Mouse (Mus musculus): ENCODE results near the gene Prune2. TPM values are rescaled to one million over a fixed set of nuclear protein-coding genes. Genes with fewer than 3 reads are reported as not detected.

Gene Prune2
- total RNA-seq, 2 experiments from 2014 or later, result 38.1 to 41.8 TPM

DNA sequence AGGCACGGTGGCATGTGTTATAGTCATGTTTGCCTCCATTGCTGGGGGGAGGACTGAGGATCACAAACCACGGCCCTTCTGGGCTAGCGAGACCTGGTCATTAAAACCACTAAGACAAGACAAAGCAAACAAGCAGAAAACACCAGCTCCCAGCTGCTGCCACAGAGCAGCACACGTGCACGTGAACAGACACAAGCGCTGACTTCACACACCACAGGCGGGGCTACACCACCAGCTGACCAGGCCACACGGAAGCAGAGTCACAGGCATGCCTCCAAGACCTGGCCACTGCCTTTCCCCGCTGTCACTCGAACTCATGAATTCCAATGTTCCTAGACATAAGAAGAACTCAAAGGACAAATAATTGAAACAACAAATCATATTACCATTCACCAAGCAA is 125.5 kb downstream of the Prune2 start:
- no peak for DNase-seq (ENCODE audit: extremely low spot score in 1 of 2, low spot score in 2 of 2)
- intact Hi-C loops (cut with DNase I), result no loop called here

GRCm38 (mm10) chr19:17094067-17094466 is 138.1 kb downstream of the Prune2 start:
- DNase-seq (ENCODE audit: extremely low spot score in 1 of 2, low spot score in 2 of 2), result no peak
- intact Hi-C loops (cut with DNase I), result no loop called here

- no peak for DNase-seq (ENCODE audit: extremely low spot score in 1 of 2, low spot score in 2 of 2)
- intact Hi-C loops (cut with DNase I), result no loop called here
These were observed 140.4 kb downstream of the Prune2 start for GRCm38 (mm10) chr19:17096338-17096737.

DNA sequence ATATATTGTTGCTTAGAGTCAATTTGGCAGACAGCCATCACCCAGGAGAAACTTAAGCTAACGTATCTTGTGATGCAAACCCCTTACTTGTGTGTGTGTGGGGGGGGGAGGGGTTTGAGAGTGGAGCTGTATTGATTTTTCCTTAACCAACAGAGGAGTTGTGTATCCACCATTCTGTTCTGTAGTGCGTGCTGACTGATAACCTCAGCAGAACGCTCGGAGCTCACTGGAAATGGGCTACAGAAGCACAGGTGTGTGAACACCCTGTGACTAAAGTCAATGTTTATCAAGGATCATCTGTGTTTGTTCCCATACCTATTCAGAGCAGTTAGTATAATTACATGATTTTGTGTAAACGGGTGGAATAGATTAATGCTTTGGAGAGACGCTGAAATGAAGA is 141.3 kb downstream of the Prune2 start:
- DNase-seq (ENCODE audit: extremely low spot score in 1 of 2, low spot score in 2 of 2), result no peak
- intact Hi-C loops (cut with DNase I), result no loop called here

GRCm38 (mm10) chr19:17108782-17109181 is 152.9 kb downstream of the Prune2 start:
- intact Hi-C loops (cut with DNase I), result no loop called here
- no peak for DNase-seq (ENCODE audit: extremely low spot score in 1 of 2, low spot score in 2 of 2)

DNA sequence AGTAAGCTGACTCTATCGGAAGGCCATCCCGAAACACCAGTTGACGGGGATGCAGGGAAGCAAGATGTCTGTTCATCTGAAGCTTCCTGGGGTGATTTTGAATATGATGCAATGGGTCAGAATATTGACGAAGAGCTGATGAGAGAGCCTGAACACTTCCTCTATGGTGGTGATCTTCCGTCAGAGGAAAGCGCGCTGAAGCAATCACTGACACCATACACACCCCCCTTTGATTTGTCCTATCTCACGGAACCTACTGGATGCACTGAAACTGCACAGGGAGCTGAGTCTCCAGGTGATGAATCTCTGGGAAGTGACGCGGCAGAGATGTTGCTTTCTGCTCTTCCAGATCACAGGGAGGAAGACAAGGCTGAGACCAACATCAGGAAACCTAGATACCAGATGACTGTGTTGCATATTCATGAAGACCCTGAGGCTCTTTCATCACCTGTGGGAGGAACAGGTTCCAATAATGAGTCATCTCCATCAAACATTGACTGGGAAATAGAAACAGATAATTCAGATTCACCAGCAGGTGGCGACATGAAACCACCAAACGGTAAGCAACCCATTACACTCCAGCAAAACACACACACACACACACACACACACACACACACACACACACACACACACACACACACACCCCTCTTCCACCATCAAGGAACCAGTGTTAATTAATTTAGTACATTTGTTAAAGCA is 168.3 kb downstream of the Prune2 start:
- peak; percentile 44 to 62 for DNase-seq (ENCODE audit: extremely low spot score in 1 of 2, low spot score in 2 of 2)
- intact Hi-C loops (cut with DNase I), result loop anchor here (2.0 to 10.0 kb wide), 3 partner anchors 265 to 1711 kb away; no protein-coding TSS in a partner anchor

DNA sequence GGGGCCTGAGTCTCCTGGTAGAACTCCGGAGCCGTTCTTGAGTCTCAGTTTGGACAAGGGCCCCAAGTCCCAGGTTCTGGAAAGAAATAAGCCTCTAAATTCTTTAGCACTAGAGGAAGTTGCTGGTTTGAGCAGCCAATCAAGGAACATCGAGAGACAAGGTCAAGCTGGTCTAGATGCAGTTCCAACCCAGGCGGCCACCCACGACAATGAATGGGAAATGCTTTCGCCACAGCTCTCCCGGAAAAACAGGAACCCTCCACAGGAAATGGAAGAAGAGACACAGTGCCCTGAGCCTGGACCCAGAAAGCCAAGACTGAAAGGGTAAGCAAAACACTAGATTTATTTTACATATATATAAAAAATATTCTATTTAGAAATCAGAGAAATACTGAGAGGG is 169.5 kb downstream of the Prune2 start:
- intact Hi-C loops (cut with DNase I), result loop anchor here (2.0 to 10.0 kb wide), 3 partner anchors 237 to 1709 kb away; no protein-coding TSS in a partner anchor
- no peak for DNase-seq (ENCODE audit: extremely low spot score in 1 of 2, low spot score in 2 of 2)

DNA sequence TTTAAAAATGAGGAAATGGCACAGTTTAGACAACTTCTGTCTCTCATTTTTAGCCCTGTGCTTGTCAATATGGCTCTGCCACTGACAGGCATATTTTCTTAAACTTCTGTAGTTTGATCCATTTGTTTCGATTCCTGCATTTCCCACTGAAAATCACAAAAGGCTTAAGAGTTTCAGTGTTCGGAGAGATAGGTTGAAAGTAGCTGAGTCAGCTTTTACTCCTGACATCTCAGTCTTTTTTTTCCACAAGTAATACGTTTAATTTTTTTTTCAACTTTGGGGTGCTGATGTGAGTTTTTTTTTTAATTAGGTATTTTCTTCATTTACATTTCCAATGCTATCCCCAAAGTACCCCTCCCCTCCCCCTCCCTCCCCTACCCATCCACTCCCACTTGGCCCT is 174.6 kb downstream of the Prune2 start:
- intact Hi-C loops (cut with DNase I), result no loop called here
- no peak for DNase-seq (ENCODE audit: extremely low spot score in 1 of 2, low spot score in 2 of 2)

DNA sequence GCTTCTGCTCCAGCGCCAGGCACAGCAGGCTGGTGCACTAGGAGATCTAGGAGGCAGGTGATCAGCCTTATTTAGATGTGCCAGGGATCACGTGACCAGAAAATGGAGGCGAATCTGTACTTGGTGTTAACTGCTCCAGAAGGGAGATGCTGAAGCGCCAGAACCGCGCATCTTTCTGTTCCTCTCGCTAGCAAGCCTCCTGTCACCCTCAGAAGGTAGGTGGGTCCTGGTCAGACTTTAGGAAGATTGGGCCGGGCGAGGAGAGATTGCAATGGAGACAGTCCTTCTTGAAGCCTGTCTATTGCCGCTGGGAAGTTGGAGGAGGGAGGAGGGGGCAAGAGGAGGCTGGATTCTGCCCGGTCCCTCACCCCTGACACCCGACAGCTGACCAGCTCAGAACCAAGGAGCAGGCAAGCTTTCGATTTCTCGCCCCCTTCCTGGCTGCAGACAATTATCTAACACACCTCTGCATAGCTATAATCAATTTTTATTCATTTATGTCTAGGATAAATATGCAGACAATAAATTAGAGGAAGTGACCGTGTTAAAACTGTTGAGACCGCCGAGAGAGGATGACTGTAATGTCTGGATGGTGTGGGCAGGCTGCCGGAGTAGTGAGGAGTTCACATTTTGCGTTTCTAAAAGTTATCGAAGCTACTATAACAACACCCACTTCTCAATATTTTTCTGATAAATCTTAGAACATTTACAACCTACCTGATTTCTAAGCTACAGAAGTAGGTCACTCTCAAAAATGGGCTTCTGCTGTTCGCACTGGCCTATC is 181.0 kb downstream of the Prune2 start:
- intact Hi-C loops (cut with DNase I), result no loop called here
- peak; percentile 64 to 66 for DNase-seq (ENCODE audit: extremely low spot score in 1 of 2, low spot score in 2 of 2)

DNA sequence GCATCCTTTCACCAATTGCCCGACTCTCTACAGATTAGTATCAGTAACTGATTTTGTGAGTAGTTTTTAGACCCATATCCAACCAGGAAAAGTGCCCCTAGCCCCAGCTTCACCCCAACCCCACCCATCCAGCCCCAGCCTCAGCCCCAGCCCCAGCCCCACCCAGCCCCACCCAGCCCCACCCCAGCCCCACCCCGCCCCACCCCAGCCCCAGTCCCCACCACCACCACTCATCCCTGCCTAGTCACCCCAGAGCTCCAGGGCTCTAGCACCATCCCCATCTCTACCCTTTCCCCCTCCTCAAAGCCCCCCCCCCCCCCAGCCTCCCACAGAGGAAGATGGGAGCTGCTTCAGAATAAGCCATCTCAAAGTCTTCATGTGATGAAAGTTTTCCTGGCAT is 181.7 kb downstream of the Prune2 start:
- DNase-seq (ENCODE audit: extremely low spot score in 1 of 2, low spot score in 2 of 2), result no peak
- intact Hi-C loops (cut with DNase I), result no loop called here

GRCm38 (mm10) chr19:17138144-17138915 is 182.4 kb downstream of the Prune2 start:
- DNase-seq (ENCODE audit: extremely low spot score in 1 of 2, low spot score in 2 of 2), result no peak
- intact Hi-C loops (cut with DNase I), result no loop called here

- intact Hi-C loops (cut with DNase I), result no loop called here
- no peak for DNase-seq (ENCODE audit: extremely low spot score in 1 of 2, low spot score in 2 of 2)
These were observed 184.3 kb downstream of the Prune2 start for GRCm38 (mm10) chr19:17140016-17140914.

- DNase-seq (ENCODE audit: extremely low spot score in 1 of 2, low spot score in 2 of 2), result no peak
These were observed 187.3 kb downstream of the Prune2 start for GRCm38 (mm10) chr19:17143245-17143644.

DNA sequence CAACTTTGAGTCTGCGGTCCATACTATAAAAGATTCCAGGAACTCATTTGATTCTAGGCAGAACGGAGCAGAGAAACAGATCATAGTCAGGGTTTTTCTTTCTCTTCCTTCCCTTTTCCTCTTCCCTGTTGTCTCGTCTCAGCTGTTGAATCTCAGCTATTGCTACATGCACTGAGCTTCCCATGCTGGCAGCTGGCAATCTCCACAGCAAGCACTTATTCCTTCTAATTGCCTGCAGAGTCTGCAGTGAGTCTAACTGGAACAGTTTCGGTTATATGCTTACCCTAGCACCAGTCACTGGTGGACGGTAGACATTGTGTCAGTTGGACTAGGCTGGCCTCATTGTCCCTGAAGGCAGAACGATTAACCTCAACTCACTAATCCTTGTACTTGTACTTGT is 188.3 kb downstream of the Prune2 start:
- intact Hi-C loops (cut with DNase I), result no loop called here

More at GRCm38 (mm10) chr19:17143245-17143644, 187.3 kb downstream of the Prune2 start:
- intact Hi-C loops (cut with DNase I), result no loop called here

DNA sequence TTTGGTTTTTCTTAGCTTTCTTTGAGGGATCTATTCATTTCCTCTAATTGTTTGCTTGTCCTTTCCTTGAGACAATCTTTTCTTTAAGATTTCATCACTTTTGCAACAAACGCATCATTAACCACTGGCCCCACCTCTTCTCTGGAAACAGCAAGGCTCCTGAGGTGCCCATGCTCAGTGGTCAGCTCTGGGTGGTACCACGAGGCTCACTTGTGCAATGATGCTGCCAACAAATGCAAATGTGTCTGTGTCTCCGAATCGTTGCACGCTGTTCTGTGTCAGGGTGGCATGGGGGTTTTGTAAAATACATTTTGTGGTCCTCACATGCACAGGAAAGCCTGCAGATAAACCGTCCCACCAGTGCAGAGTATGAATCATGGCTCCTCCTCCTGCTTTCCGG is 194.1 kb downstream of the Prune2 start:
- intact Hi-C loops (cut with DNase I), result no loop called here
- no peak for DNase-seq (ENCODE audit: extremely low spot score in 1 of 2, low spot score in 2 of 2)

More for the DNA sequence above, 188.3 kb downstream of the Prune2 start:
- DNase-seq (ENCODE audit: extremely low spot score in 1 of 2, low spot score in 2 of 2), result no peak

DNA sequence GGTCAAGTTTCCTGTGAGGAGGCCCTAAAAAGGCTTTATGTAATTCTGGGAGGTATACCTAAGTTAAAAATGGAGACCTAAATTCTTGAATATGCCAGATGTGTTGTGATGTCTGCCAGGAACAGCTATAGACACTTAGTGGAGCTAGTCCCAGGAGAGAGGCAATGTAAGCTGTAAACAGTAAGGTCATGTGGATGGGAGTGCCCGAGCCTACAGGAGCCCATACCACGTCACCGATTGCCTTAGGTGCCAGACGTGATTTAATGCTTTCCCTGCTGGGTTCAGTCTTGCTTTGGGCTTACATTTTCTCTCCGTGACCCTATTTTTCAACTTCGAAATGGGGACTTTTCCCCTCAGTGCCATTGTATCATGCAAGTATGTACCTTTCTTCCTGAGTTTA is 195.9 kb downstream of the Prune2 start:
- intact Hi-C loops (cut with DNase I), result no loop called here
- DNase-seq (ENCODE audit: extremely low spot score in 1 of 2, low spot score in 2 of 2), result no peak

- intact Hi-C loops (cut with DNase I), result no loop called here
- no peak for DNase-seq (ENCODE audit: extremely low spot score in 1 of 2, low spot score in 2 of 2)
These were observed 196.5 kb downstream of the Prune2 start for GRCm38 (mm10) chr19:17152461-17152860.

GRCm38 (mm10) chr19:17153911-17154639 is 198.2 kb downstream of the Prune2 start:
- DNase-seq (ENCODE audit: extremely low spot score in 1 of 2, low spot score in 2 of 2), result no peak
- intact Hi-C loops (cut with DNase I), result no loop called here

Measured in left cerebral cortex, postnatal 10 days (tissue).